Mouse (Mus musculus): ENCODE data around the gene 2310011J03Rik. TPM values are rescaled to one million over a fixed set of nuclear protein-coding genes. Genes with fewer than 3 reads are reported as not detected.

The 2310011J03Rik gene
- polyA plus RNA-seq, 1 experiment: 62.6 TPM

- H3K36me3 ChIP-seq (ENCODE audit: control insufficient read depth, insufficient read depth): peaks cover 59% of the 10 kb centered on the region
- H3K4me3 ChIP-seq (ENCODE audit: insufficient read depth, poor library complexity, severe bottlenecking): no peak overlapping the region
Measured at GRCm38 (mm10) chr10:80288097-80288496, 32.2 kb downstream of the 2310011J03Rik start.

DNA sequence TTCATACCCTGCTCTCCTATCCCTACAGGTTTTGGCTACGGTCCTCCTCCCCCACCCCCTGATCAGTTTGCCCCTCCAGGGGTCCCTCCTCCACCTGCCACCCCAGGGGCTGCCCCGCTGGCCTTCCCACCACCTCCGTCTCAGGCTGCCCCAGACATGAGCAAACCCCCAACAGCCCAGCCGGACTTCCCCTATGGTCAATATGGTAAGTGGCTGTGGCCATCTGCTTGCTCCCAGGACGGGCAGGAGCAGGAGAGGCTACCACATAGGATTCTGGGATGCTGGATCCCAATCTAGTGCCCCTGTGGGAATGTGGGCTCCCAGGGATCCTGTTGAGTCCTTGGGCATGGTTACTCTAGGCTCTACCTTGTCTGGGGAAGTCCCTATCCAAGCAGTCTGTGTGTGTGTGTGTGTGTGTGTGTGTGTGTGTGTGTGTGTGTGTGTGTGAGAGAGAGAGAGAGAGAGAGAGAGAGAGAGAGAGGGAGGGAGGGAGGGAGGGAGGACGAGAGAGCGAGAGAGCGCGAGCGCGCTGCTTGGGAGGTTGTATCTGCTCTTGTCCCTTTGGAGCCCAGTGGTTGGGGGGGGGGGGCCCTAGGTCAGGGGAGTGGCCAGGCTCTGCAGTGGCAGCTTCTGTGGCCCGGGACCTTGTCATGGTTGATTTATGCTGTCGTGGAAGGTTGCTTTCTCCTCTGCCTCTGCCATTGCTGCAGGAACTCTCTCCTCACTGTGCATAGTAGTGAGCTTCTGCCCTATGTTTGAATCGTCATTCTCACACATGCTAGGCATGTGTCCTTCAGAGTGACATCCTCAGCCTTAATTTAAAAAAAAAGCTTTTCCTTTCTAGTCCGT is 34.9 kb downstream of the 2310011J03Rik start:
- no peaks in the 10 kb centered on the region for H3K27me3 ChIP-seq (ENCODE audit: control insufficient read depth, insufficient read depth, insufficient read length)
- H3ac ChIP-seq (ENCODE audit: control insufficient read depth, insufficient read length, low read depth): no peak overlapping the region
- no peak overlapping the region for H3K4me3 ChIP-seq (ENCODE audit: insufficient read depth, poor library complexity, severe bottlenecking)
- H3K79me3 ChIP-seq (ENCODE audit: low read depth): no peaks in the 10 kb centered on the region
- peaks cover 68% of the 10 kb centered on the region for H3K36me3 ChIP-seq (ENCODE audit: control insufficient read depth, insufficient read depth)
- no peak for TF ChIP-seq MYOG (IDR thresholded peaks at IDR 0.05; ENCODE audit: control insufficient read depth, extremely low read depth, insufficient read length)
- no peak for TF ChIP-seq FOSL1 (IDR thresholded peaks at IDR 0.05; ENCODE audit: insufficient read depth, low read length, poor library complexity, severe bottlenecking)
- TF ChIP-seq CTCF (IDR thresholded peaks at IDR 0.05; ENCODE audit: control insufficient read depth, insufficient read depth, insufficient read length): no peak
- no peak for TF ChIP-seq MYOD1 (IDR thresholded peaks at IDR 0.05; ENCODE audit: control insufficient read depth, insufficient read length, low read depth)
- no peak for TF ChIP-seq MAX (IDR thresholded peaks at IDR 0.05)
- TF ChIP-seq CEBPB (IDR thresholded peaks at IDR 0.05; ENCODE audit: low read depth): no peak
- TF ChIP-seq USF1 (IDR thresholded peaks at IDR 0.05; ENCODE audit: low read depth): no peak
- no peaks in the 10 kb centered on the region for H3K79me2 ChIP-seq (ENCODE audit: control insufficient read depth, insufficient read depth)

More at GRCm38 (mm10) chr10:80288097-80288496, 32.2 kb downstream of the 2310011J03Rik start:
- Histone ChIP-seq H3ac (ENCODE audit: control insufficient read depth, insufficient read length, low read depth) (no peak overlapping the region), H3K79me2 (ENCODE audit: control insufficient read depth, insufficient read depth) (peaks cover 9% of the 10 kb centered on the region), H3K27me3 (ENCODE audit: control insufficient read depth, insufficient read depth, insufficient read length) (no peaks in the 10 kb centered on the region), H3K79me3 (ENCODE audit: low read depth) (peaks cover 7% of the 10 kb centered on the region)
- no peak for TF ChIP-seq MAX (IDR thresholded peaks at IDR 0.05)
- no peak for TF ChIP-seq FOSL1 (IDR thresholded peaks at IDR 0.05; ENCODE audit: insufficient read depth, low read length, poor library complexity, severe bottlenecking)
- TF ChIP-seq USF1 (IDR thresholded peaks at IDR 0.05; ENCODE audit: low read depth): no peak
- TF ChIP-seq MYOG (IDR thresholded peaks at IDR 0.05; ENCODE audit: control insufficient read depth, extremely low read depth, insufficient read length): no peak
- no peak for TF ChIP-seq MYOD1 (IDR thresholded peaks at IDR 0.05; ENCODE audit: control insufficient read depth, insufficient read length, low read depth)
- no peak for TF ChIP-seq CTCF (IDR thresholded peaks at IDR 0.05; ENCODE audit: control insufficient read depth, insufficient read depth, insufficient read length)
- TF ChIP-seq CEBPB (IDR thresholded peaks at IDR 0.05; ENCODE audit: low read depth): no peak

DNA sequence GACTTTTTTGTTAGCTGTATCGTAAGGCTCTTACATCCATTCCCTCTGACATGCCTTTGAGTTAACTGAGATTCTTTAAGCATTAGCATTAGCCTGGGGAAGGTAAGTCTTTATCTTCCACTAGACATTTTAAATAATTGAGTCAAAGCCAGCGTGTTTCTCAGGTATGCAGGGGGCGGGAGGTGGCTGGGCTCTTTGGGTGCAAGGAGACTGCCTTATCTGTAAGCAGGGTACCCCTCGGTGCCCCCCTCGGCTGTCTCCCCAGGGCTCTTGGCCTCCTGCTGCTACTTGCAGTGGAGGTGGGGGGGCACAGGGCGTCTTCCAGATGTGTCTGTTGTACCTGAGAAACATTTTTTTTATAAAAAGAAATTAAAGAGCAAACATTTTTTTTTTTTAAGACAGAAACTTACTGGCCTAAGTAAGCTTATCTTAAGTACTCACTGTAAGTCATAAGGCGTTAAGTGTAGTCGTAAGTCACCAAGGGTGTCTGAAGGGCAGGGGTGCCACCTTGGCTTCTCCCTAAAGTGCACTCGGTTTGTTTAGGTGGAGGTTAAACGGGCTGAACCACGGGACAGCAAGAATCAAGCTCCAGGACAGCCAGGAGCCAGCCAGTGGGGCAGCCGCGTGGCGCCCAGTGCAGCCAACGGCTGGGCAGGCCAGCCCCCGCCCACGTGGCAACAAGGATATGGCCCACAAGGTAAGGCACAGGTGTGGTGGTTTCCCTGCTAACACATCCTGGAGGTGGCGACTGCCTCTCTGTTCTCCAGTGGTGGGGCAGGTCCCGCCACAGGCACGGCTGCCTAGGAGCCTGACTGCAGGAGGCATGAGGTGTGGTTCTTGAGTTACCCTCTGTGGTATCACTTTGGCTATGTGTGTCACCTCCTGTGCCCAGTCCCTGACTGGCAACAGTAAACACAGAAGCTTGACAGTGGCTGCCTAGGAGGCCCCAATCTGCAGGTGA is 37.6 kb downstream of the 2310011J03Rik start:
- Histone ChIP-seq H3K79me3 (ENCODE audit: low read depth) (no peaks in the 10 kb centered on the region), H3K79me2 (ENCODE audit: control insufficient read depth, insufficient read depth) (no peaks in the 10 kb centered on the region), H3ac (ENCODE audit: control insufficient read depth, insufficient read length, low read depth) (no peak overlapping the region), H3K36me3 (ENCODE audit: control insufficient read depth, insufficient read depth) (peaks cover 85% of the 10 kb centered on the region), H3K27me3 (ENCODE audit: control insufficient read depth, insufficient read depth, insufficient read length) (no peaks in the 10 kb centered on the region), H3K4me3 (ENCODE audit: insufficient read depth, poor library complexity, severe bottlenecking) (no peak overlapping the region)
- TF ChIP-seq CTCF (IDR thresholded peaks at IDR 0.05; ENCODE audit: control insufficient read depth, insufficient read depth, insufficient read length) (no peak), MYOG (IDR thresholded peaks at IDR 0.05; ENCODE audit: control insufficient read depth, extremely low read depth, insufficient read length) (no peak), MYOD1 (IDR thresholded peaks at IDR 0.05; ENCODE audit: control insufficient read depth, insufficient read length, low read depth) (no peak), FOSL1 (IDR thresholded peaks at IDR 0.05; ENCODE audit: insufficient read depth, low read length, poor library complexity, severe bottlenecking) (no peak), USF1 (IDR thresholded peaks at IDR 0.05; ENCODE audit: low read depth) (no peak), MAX (IDR thresholded peaks at IDR 0.05) (no peak), CEBPB (IDR thresholded peaks at IDR 0.05; ENCODE audit: low read depth) (no peak)

DNA sequence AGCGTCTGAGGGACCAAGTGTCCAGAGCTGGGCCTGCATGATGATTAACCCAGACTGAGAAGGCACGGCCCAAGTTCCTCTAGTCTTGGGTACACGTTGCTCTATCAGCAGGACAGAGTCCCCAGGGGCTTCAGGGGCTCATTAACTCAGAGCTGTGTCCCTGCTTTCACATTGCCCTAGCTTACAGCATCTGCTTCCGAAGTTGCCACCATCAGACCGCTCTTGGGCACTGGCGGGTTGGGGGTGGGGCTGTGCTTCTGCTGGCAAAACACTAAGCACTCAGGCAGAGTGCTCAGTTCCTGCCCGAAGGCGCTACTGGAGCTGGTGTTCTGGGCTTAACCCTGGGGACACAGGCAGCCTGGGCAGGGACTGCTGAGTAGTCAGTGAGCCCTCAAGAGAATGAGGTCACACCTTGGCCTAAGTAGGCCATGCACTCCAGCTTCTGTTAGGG is 38.4 kb downstream of the 2310011J03Rik start:
- no peak overlapping the region for H3ac ChIP-seq (ENCODE audit: control insufficient read depth, insufficient read length, low read depth)
- H3K79me2 ChIP-seq (ENCODE audit: control insufficient read depth, insufficient read depth): no peaks in the 10 kb centered on the region
- H3K36me3 ChIP-seq (ENCODE audit: control insufficient read depth, insufficient read depth): peaks cover 85% of the 10 kb centered on the region
- no peaks in the 10 kb centered on the region for H3K79me3 ChIP-seq (ENCODE audit: low read depth)
- TF ChIP-seq MAX (IDR thresholded peaks at IDR 0.05) (no peak), CEBPB (IDR thresholded peaks at IDR 0.05; ENCODE audit: low read depth) (no peak), USF1 (IDR thresholded peaks at IDR 0.05; ENCODE audit: low read depth) (no peak), CTCF (IDR thresholded peaks at IDR 0.05; ENCODE audit: control insufficient read depth, insufficient read depth, insufficient read length) (no peak), FOSL1 (IDR thresholded peaks at IDR 0.05; ENCODE audit: insufficient read depth, low read length, poor library complexity, severe bottlenecking) (no peak), MYOG (IDR thresholded peaks at IDR 0.05; ENCODE audit: control insufficient read depth, extremely low read depth, insufficient read length) (no peak), MYOD1 (IDR thresholded peaks at IDR 0.05; ENCODE audit: control insufficient read depth, insufficient read length, low read depth) (no peak)
- no peak overlapping the region for H3K4me3 ChIP-seq (ENCODE audit: insufficient read depth, poor library complexity, severe bottlenecking)
- no peaks in the 10 kb centered on the region for H3K27me3 ChIP-seq (ENCODE audit: control insufficient read depth, insufficient read depth, insufficient read length)

- Histone ChIP-seq H3K36me3 (ENCODE audit: control insufficient read depth, insufficient read depth) (peaks cover 84% of the 10 kb centered on the region), H3K27me3 (ENCODE audit: control insufficient read depth, insufficient read depth, insufficient read length) (no peaks in the 10 kb centered on the region), H3ac (ENCODE audit: control insufficient read depth, insufficient read length, low read depth) (no peak overlapping the region), H3K79me2 (ENCODE audit: control insufficient read depth, insufficient read depth) (no peaks in the 10 kb centered on the region), H3K79me3 (ENCODE audit: low read depth) (no peaks in the 10 kb centered on the region), H3K4me3 (ENCODE audit: insufficient read depth, poor library complexity, severe bottlenecking) (no peak overlapping the region)
- TF ChIP-seq CEBPB (IDR thresholded peaks at IDR 0.05; ENCODE audit: low read depth): no peak
- TF ChIP-seq USF1 (IDR thresholded peaks at IDR 0.05; ENCODE audit: low read depth): no peak
- TF ChIP-seq MYOG (IDR thresholded peaks at IDR 0.05; ENCODE audit: control insufficient read depth, extremely low read depth, insufficient read length): no peak
- TF ChIP-seq MAX (IDR thresholded peaks at IDR 0.05): no peak
Measured at GRCm38 (mm10) chr10:80281304-80281703, 39.0 kb downstream of the 2310011J03Rik start.
